Comparison of ENCODE assay signal across 29 mouse cellular contexts in genomic region chr16:97467993-97468791, GRCm38 (mm10). TPM values are rescaled to one million over a fixed set of nuclear protein-coding genes. Genes with fewer than 3 reads are reported as not detected.
A peak's percentile ranks its signal among the peaks of the same experiment; 100 is the strongest.
DNase-seq lines count a peak whose midpoint lies in the region; ATAC-seq and TF ChIP-seq lines count a peak whose summit lies in the region.
"Had no signal": no experiment of that assay in that cellular context is flagged by ENCODE, and none has a peak within 500 bp of the region (broad histone marks: within the 10 kb centered on the region; RNA-seq: fewer than 3 reads in every experiment).

No protein-coding gene starts in this region.

- no peak for TF ChIP-seq POLR2A in lung, adult 2 months (IDR thresholded peaks at IDR 0.05; ENCODE audit: borderline replicate concordance, extremely low read depth, low read depth, low read length)

- peak; percentile 68 for ATAC-seq in granulocyte monocyte progenitor cell, adult 5-6 weeks (replicated peaks; ENCODE audit: poor library complexity, severe bottlenecking)
- ATAC-seq in liver, embryonic 11.5 days (replicated peaks; ENCODE audit: low FRiP score) = no peak
- ATAC-seq: forebrain, embryonic 15.5 days; lung, postnatal 0 days; midbrain, embryonic 13.5 days had no signal

- H3K9me3 ChIP-seq in megakaryocyte, embryonic 14.5 days = no peaks in the 10 kb centered on the region
- H3K9me3 ChIP-seq in liver, embryonic 11.5 days (ENCODE audit: control insufficient read depth, low read length) = no peaks in the 10 kb centered on the region
- H3K9me3 ChIP-seq: embryonic facial prominence, embryonic 10.5 days; forebrain, embryonic 15.5 days; heart, embryonic 10.5 days; limb, embryonic 10.5 days; midbrain, embryonic 13.5 days; neural tube, embryonic 12.5 days had no signal

- 68% methylated on average over 4 of the region's 4 CpGs for WGBS in lung, adult 2 months
- WGBS in liver, embryonic 11.5 days = 47% methylated on average over 4 of the region's 4 CpGs

- H3K36me3 ChIP-seq in megakaryocyte, embryonic 14.5 days (replicated peaks; ENCODE audit: low read length) = no peaks in the 10 kb centered on the region
- H3K36me3 ChIP-seq in liver, embryonic 11.5 days (ENCODE audit: control insufficient read depth, insufficient read depth, low read length) = no peaks in the 10 kb centered on the region
- H3K36me3 ChIP-seq: embryonic facial prominence, embryonic 10.5 days; forebrain, embryonic 15.5 days; heart, embryonic 10.5 days; limb, embryonic 10.5 days; midbrain, embryonic 13.5 days; neural tube, embryonic 12.5 days had no signal

- no peak overlapping the region for H3K27ac ChIP-seq in liver, embryonic 11.5 days (ENCODE audit: low read depth, low read length)
- H3K27ac ChIP-seq: embryonic facial prominence, embryonic 10.5 days; forebrain, embryonic 15.5 days; heart, embryonic 10.5 days; hindbrain, embryonic 14.5 days; limb, embryonic 10.5 days; midbrain, embryonic 13.5 days; neural tube, embryonic 12.5 days had no signal

- DNase-seq in lung, postnatal 36 days = peak; percentile 26
- DNase-seq in lung, adult 2 months = no peak
- no peak for DNase-seq in cerebellum, adult 11 months
- DNase-seq in adrenal gland, adult 18-20 months (ENCODE audit: low spot score in 2 of 2) = no peak
- no peak for DNase-seq in liver, embryonic 11.5 days (ENCODE audit: low spot score)
- DNase-seq in yolk sac, embryonic 10.5 days (ENCODE audit: low spot score) = no peak
- DNase-seq: adrenal gland, postnatal 10 days; cerebellum, adult 8-10 months; heart, postnatal 4 days; kidney, adult 18-20 months; kidney, postnatal 4 days; liver; retina, postnatal 1 day; right cerebral cortex, postnatal 25 days had no signal

- H3K4me3 ChIP-seq in lung, adult 2 months (replicated peaks; ENCODE audit: extremely low read depth, low read depth, low read length) = no peak overlapping the region
- peak overlapping the region; percentile 50 for H3K4me3 ChIP-seq in megakaryocyte, embryonic 14.5 days (replicated peaks)
- H3K4me3 ChIP-seq in liver, embryonic 11.5 days (ENCODE audit: low read depth, low read length) = no peak overlapping the region
- H3K4me3 ChIP-seq: embryonic facial prominence, embryonic 10.5 days; forebrain, embryonic 15.5 days; heart, embryonic 10.5 days; limb, embryonic 10.5 days; midbrain, embryonic 13.5 days; neural tube, embryonic 12.5 days had no signal

- H3K27me3 ChIP-seq in megakaryocyte, embryonic 14.5 days (replicated peaks) = no peaks in the 10 kb centered on the region
- no peaks in the 10 kb centered on the region for H3K27me3 ChIP-seq in liver, embryonic 11.5 days (replicated peaks; ENCODE audit: control insufficient read depth, insufficient read depth, low read length)
- H3K27me3 ChIP-seq: forebrain, embryonic 15.5 days; midbrain, embryonic 13.5 days; neural tube, embryonic 12.5 days had no signal

- H3K4me1 ChIP-seq in lung, adult 2 months (ENCODE audit: control insufficient read depth, insufficient read depth, low read length) = peaks cover 2% of the 10 kb centered on the region; the same call in 1 of the 2 replicates
- peaks cover 87% of the 10 kb centered on the region for H3K4me1 ChIP-seq in megakaryocyte, embryonic 14.5 days
- H3K4me1 ChIP-seq in liver, embryonic 11.5 days (replicated peaks; ENCODE audit: control insufficient read depth, insufficient read depth, low read length) = no peaks in the 10 kb centered on the region
- H3K4me1 ChIP-seq: forebrain, embryonic 15.5 days; heart, embryonic 10.5 days; limb, embryonic 10.5 days; midbrain, embryonic 13.5 days; neural tube, embryonic 12.5 days had no signal

- no peak overlapping the region for H3K4me2 ChIP-seq in liver, embryonic 11.5 days
- H3K4me2 ChIP-seq: forebrain, embryonic 15.5 days; hindbrain, embryonic 14.5 days; midbrain, embryonic 13.5 days; neural tube, embryonic 12.5 days had no signal

- no peak for TF ChIP-seq CTCF in lung, adult 2 months (IDR thresholded peaks at IDR 0.05; ENCODE audit: insufficient read depth, low read length)

- no peak overlapping the region for H3K9ac ChIP-seq in liver, embryonic 11.5 days (ENCODE audit: low read depth, low read length)
- H3K9ac ChIP-seq: forebrain, embryonic 15.5 days; hindbrain, embryonic 14.5 days; midbrain, embryonic 13.5 days; neural tube, embryonic 12.5 days had no signal

RNA-seq across cellular contexts. Expression of gene Mx1, which starts 5.5 kb away (rescaled TPM):
- polyA plus RNA-seq in lung, adult 2 months (2012; rRNA removed) = 0.96 and 2.3 TPM in 2 replicates
- 0.73 and 6.5 TPM in 2 replicates for total RNA-seq in granulocyte monocyte progenitor cell, adult 5-6 weeks (2014; fragmentation: Nextera tagmentation)
- 1.3 and 2.2 TPM in 2 replicates for total RNA-seq in granulocyte monocyte progenitor cell, adult 5-6 weeks (2017)
- polyA plus RNA-seq in megakaryocyte, embryonic 14.5 days (2012; ENCODE audit: insufficient read depth, low replicate concordance) = 1.3 TPM in 1 of 2 replicates, not detected in the other
- total RNA-seq in adrenal gland, adult 18-20 months (2021) = 1 to 10 TPM; 1.5 to 2.2 TPM
- polyA plus RNA-seq in liver, embryonic 11.5 days (2014; fragmentation: Nextera tagmentation; extraction: Ambion mirVana) = 0.38 and 0.66 TPM in 2 replicates
- polyA plus RNA-seq: embryonic facial prominence, embryonic 10.5 days; forebrain, embryonic 15.5 days; heart, embryonic 10.5 days; hindbrain, embryonic 14.5 days; kidney, embryonic 16.5 days; limb, embryonic 10.5 days had no signal

RNA-seq across cellular contexts. Expression of gene Fam3b, which starts 46.4 kb away (rescaled TPM):
- polyA plus RNA-seq in lung, adult 2 months (2012; rRNA removed) = 0.32 and 0.41 TPM in 2 replicates
- total RNA-seq in granulocyte monocyte progenitor cell, adult 5-6 weeks (2014; fragmentation: Nextera tagmentation) = 1.1 TPM in 1 of 2 replicates, not detected in the other
- 2.3 TPM in 1 of 2 replicates, not detected in the other for total RNA-seq in granulocyte monocyte progenitor cell, adult 5-6 weeks (2017)
- polyA plus RNA-seq in megakaryocyte, embryonic 14.5 days (2012; ENCODE audit: insufficient read depth, low replicate concordance) = 0.75 TPM in 1 of 2 replicates, not detected in the other
- total RNA-seq in adrenal gland, adult 18-20 months (2021) = not detected
- not detected in 2 replicates for polyA plus RNA-seq in liver, embryonic 11.5 days (2014; fragmentation: Nextera tagmentation; extraction: Ambion mirVana)
- total RNA-seq: gastrocnemius, adult 8-10 months; heart, postnatal 4 days; layer of hippocampus, postnatal 10 days had no signal
- polyA plus RNA-seq: embryonic facial prominence, embryonic 10.5 days; forebrain, embryonic 15.5 days; heart, embryonic 10.5 days; hindbrain, embryonic 14.5 days; kidney, embryonic 16.5 days; limb, embryonic 10.5 days; liver, embryonic 16.5 days; midbrain, embryonic 13.5 days; neural tube, embryonic 12.5 days; spleen, adult 2 months had no signal
